Mouse (Mus musculus) thymus, postnatal 0 days (tissue): ENCODE data around the gene Vmn1r135. TPM values are rescaled to one million over a fixed set of nuclear protein-coding genes. Genes with fewer than 3 reads are reported as not detected.
"Not testable (repeated sequence)": the region's sequence is repeated elsewhere in the genome, so short reads cannot be mapped to it uniquely, and the experiment has no call there.

Experiments
- DNase-seq: peaks from one replicate; pipeline ENCODE4 v3.0.0-alpha.2; 2015; ENCODE audit warnings: low spot score
- polyA plus RNA-seq: library from polyadenylated mRNA; unstranded; fragments of >200 nt; fragmentation: Nextera tagmentation; extraction: Ambion mirVana; gene quantifications from 2 replicates; pipeline ENCODE4 v1.2.1, GENCODE M21; 2015

Vmn1r135 gene
- not detected in 2 replicates for polyA plus RNA-seq

DNA sequence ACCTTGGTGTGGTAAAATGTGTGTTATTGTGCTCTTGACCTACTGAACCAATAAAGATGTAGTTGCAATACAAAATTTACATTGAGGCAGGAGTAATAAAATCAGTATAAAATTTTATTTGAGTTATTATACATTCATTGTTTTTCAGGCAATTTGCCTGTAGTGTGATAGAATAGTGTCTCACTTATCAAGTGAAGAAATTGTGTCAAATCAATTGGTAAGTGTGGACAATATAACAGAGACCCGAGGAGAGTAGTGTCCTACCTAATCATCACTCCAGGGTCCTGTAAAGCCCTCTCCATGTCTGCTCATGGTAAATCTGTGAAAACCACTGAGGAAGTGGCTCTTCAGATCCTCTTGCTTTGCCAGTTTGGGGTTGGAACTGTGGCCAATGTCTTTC is at the start of gene Vmn1r135:
Gene Vmn1r135 (plus strand): TSS at position 301 of the 400 bp plus-strand sequence.
- DNase-seq: not testable (repeated sequence)

DNA sequence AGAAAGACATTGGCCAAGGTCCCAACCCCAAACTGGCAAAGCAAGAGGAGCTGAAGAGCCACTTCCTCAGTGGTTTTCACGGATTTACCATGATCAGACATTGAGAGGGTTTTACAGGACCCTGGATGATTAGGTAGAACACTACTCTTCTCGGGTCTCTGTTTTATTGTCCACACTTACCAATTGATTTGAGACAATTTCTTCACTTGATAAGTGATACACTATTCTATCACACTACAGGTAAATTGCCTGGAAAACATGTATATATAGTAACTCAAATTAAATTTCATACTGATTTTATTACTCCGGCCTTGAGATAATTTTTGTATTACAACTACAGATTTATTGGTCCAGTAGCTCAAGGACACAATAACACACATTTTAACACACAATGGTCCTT is 35.5 kb upstream of the Vmn1r135 start, which contains the start of gene Gm4177:
Gene Gm4177 (minus strand): TSS at position 101 of the 400 bp plus-strand sequence.
- DNase-seq: not testable (repeated sequence)

DNA sequence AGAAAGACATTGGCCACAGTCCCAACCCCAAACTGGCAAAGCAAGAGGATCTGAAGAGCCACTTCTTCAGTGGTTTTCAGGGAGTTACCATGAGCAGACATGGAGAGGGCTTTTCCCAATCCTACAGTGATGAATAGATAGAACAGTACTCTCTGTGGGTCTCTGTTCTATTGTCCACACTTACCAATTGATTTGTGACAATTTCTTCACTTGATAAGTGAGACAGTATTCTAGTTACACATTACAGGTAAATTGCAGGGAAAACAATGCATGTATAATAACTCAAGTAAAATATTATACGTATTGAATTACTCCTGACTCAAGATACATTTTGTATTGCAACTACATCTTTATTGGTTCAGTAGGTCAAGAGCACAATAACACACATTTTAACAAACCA is 12.0 kb downstream of the Vmn1r135 start, which contains the start of gene Gm5725:
Gene Gm5725 (minus strand): TSS at position 101 of the 400 bp plus-strand sequence.
- not testable (repeated sequence) for DNase-seq

Other genes with a start within 250 kb of the Vmn1r135 start
- not detected in 2 replicates for gene Vmn1r132, start 218.3 kb upstream of the Vmn1r135 start, polyA plus RNA-seq
- gene Gm4175, start 70.9 kb upstream of the Vmn1r135 start, polyA plus RNA-seq: not detected in 2 replicates
- not detected in 2 replicates for gene Gm4177, start 35.6 kb upstream of the Vmn1r135 start, polyA plus RNA-seq
- not detected in 2 replicates for gene Gm5725, start 11.9 kb downstream of the Vmn1r135 start, polyA plus RNA-seq
- gene Gm5891, start 88.9 kb downstream of the Vmn1r135 start, polyA plus RNA-seq: not detected in 2 replicates
- not detected in 2 replicates for gene Vmn1r137, start 162.2 kb downstream of the Vmn1r135 start, polyA plus RNA-seq
- gene Vmn1r138, start 196.5 kb downstream of the Vmn1r135 start, polyA plus RNA-seq: not detected in 2 replicates
- gene Gm6176, start 224.0 kb downstream of the Vmn1r135 start, polyA plus RNA-seq: not detected in 2 replicates
- gene Vmn1r139, start 236.7 kb downstream of the Vmn1r135 start, polyA plus RNA-seq: not detected in 2 replicates